Mouse (Mus musculus): ENCODE measurements around the gene Poldip2.
A peak's percentile ranks its signal among the peaks of the same experiment; 100 is the strongest.
"Not testable (repeated sequence)": the region's sequence is repeated elsewhere in the genome, so short reads cannot be mapped to it uniquely, and the experiment has no call there.

Poldip2 gene

GRCm38 (mm10) chr11:78500623-78501202, 11.3 kb upstream of the Poldip2 start:
- DNase-seq (ENCODE audit: extremely low read depth, insufficient read length, low spot score) = no peak

GRCm38 (mm10) chr11:78501529-78501928, 10.5 kb upstream of the Poldip2 start:
- DNase-seq (ENCODE audit: extremely low read depth, insufficient read length, low spot score) = no peak

- no peak for DNase-seq (ENCODE audit: extremely low read depth, insufficient read length, low spot score)
Measured at GRCm38 (mm10) chr11:78502909-78503650, 8.9 kb upstream of the Poldip2 start, which contains the start of gene Sebox. Gene Sebox, plus strand, starts transcription at chr11:78503447.

GRCm38 (mm10) chr11:78505430-78505829, 6.6 kb upstream of the Poldip2 start:
- DNase-seq (ENCODE audit: extremely low read depth, insufficient read length, low spot score) = no peak

- DNase-seq (ENCODE audit: extremely low read depth, insufficient read length, low spot score) = no peak
Measured at GRCm38 (mm10) chr11:78509148-78509547, 2.8 kb upstream of the Poldip2 start.

- DNase-seq (ENCODE audit: extremely low read depth, insufficient read length, low spot score) = no peak
Measured at GRCm38 (mm10) chr11:78513106-78513790, 1.3 kb downstream of the Poldip2 start.

GRCm38 (mm10) chr11:78515549-78516325, 3.7 kb downstream of the Poldip2 start:
- DNase-seq (ENCODE audit: extremely low read depth, insufficient read length, low spot score) = no peak

- DNase-seq (ENCODE audit: extremely low read depth, insufficient read length, low spot score) = no peak
Measured at GRCm38 (mm10) chr11:78518931-78519330, 6.9 kb downstream of the Poldip2 start.

GRCm38 (mm10) chr11:78521880-78522279, 9.9 kb downstream of the Poldip2 start:
- DNase-seq (ENCODE audit: extremely low read depth, insufficient read length, low spot score) = no peak

GRCm38 (mm10) chr11:78522481-78522997, 10.5 kb downstream of the Poldip2 start:
- peak; percentile 51 for DNase-seq (ENCODE audit: extremely low read depth, insufficient read length, low spot score)

GRCm38 (mm10) chr11:78523241-78523955, 11.4 kb downstream of the Poldip2 start:
- DNase-seq (ENCODE audit: extremely low read depth, insufficient read length, low spot score) = no peak

- no peak for DNase-seq (ENCODE audit: extremely low read depth, insufficient read length, low spot score)
Measured at GRCm38 (mm10) chr11:78524838-78525237, 12.8 kb downstream of the Poldip2 start.

- DNase-seq (ENCODE audit: extremely low read depth, insufficient read length, low spot score) = no peak
Measured at GRCm38 (mm10) chr11:78528714-78529113, 16.7 kb downstream of the Poldip2 start.

- DNase-seq (ENCODE audit: extremely low read depth, insufficient read length, low spot score) = no peak
Measured at GRCm38 (mm10) chr11:78530001-78530400, 18.0 kb downstream of the Poldip2 start.

- no peak for DNase-seq (ENCODE audit: extremely low read depth, insufficient read length, low spot score)
Measured at GRCm38 (mm10) chr11:78531046-78531445, 19.1 kb downstream of the Poldip2 start.

- not testable (repeated sequence) for DNase-seq (ENCODE audit: extremely low read depth, insufficient read length, low spot score)
Measured at GRCm38 (mm10) chr11:78531515-78531914, 19.5 kb downstream of the Poldip2 start.

- DNase-seq (ENCODE audit: extremely low read depth, insufficient read length, low spot score) = no peak
Measured at GRCm38 (mm10) chr11:78534516-78534915, 22.5 kb downstream of the Poldip2 start.

- peak; percentile 55 for DNase-seq (ENCODE audit: extremely low read depth, insufficient read length, low spot score)
Measured at GRCm38 (mm10) chr11:78535376-78536079, 23.5 kb downstream of the Poldip2 start.

GRCm38 (mm10) chr11:78536080-78536689, 24.2 kb downstream of the Poldip2 start, which contains the start of the genes Tnfaip1 and Ift20:
Gene Tnfaip1, minus strand, starts transcription at chr11:78536332.
Gene Ift20, plus strand, starts transcription at chr11:78536361.
- peak; percentile 93 for DNase-seq (ENCODE audit: extremely low read depth, insufficient read length, low spot score)

Measured in 3134 (cell line).